Comparison of ENCODE assay signal across 10 mouse cellular contexts in genomic region chr15:99470224-99470761, GRCm38 (mm10). TPM values are rescaled to one million over a fixed set of nuclear protein-coding genes. Genes with fewer than 3 reads are reported as not detected.
DNase-seq lines count a peak whose midpoint lies in the region; ATAC-seq and TF ChIP-seq lines count a peak whose summit lies in the region.
"Had no signal": no experiment of that assay in that cellular context is flagged by ENCODE, and none has a peak within 500 bp of the region (broad histone marks: within the 10 kb centered on the region; RNA-seq: fewer than 3 reads in every experiment).

No protein-coding gene starts in this region.

- H3K27me3 ChIP-seq in erythroblast, embryonic 14.5 days (ENCODE audit: control insufficient read depth): no peaks in the 10 kb centered on the region
- no peaks in the 10 kb centered on the region for H3K27me3 ChIP-seq in stomach, embryonic 16.5 days (ENCODE audit: control insufficient read depth, insufficient read depth, low read length)
- H3K27me3 ChIP-seq in stomach, postnatal 0 days (ENCODE audit: control insufficient read depth, insufficient read depth, low read length): no peaks in the 10 kb centered on the region
- no peaks in the 10 kb centered on the region for H3K27me3 ChIP-seq in heart, embryonic 15.5 days
- no peaks in the 10 kb centered on the region for H3K27me3 ChIP-seq in small intestine, adult 2 months (ENCODE audit: control insufficient read depth, insufficient read depth, low read length)
- H3K27me3 ChIP-seq: limb, embryonic 13.5 days; megakaryocyte, embryonic 14.5 days had no signal

- H3K4me3 ChIP-seq in erythroblast, embryonic 14.5 days (replicated peaks): peak overlapping the region; percentile 14
- no peak overlapping the region for H3K4me3 ChIP-seq in stomach, embryonic 16.5 days (replicated peaks; ENCODE audit: low read length)
- H3K4me3 ChIP-seq in stomach, postnatal 0 days (ENCODE audit: low read depth, low read length): no peak overlapping the region
- H3K4me3 ChIP-seq in heart, embryonic 15.5 days: no peak overlapping the region
- no peak overlapping the region for H3K4me3 ChIP-seq in small intestine, adult 2 months (ENCODE audit: low read depth, low read length)
- H3K4me3 ChIP-seq: limb, embryonic 13.5 days; megakaryocyte, embryonic 14.5 days had no signal

- 87% methylated on average over 31 of the region's 31 CpGs for WGBS in stomach, embryonic 16.5 days
- WGBS in stomach, postnatal 0 days: 86% methylated on average over 31 of the region's 31 CpGs
- 78% methylated on average over 31 of the region's 31 CpGs for WGBS in heart, embryonic 15.5 days
- WGBS in small intestine, adult 2 months: 89% methylated on average over 31 of the region's 31 CpGs

- TF ChIP-seq EP300 in stomach, postnatal 0 days (optimal IDR thresholded peaks at IDR 0.05): no peak

- TF ChIP-seq CTCF in stomach, postnatal 0 days (IDR thresholded peaks at IDR 0.05; ENCODE audit: low read depth): no peak
- no peak for TF ChIP-seq CTCF in small intestine, adult 2 months (IDR thresholded peaks at IDR 0.05; ENCODE audit: extremely low read depth, insufficient read length, insufficient replicate concordance, low read depth, low read length)

- H3K4me2 ChIP-seq in stomach, embryonic 16.5 days (ENCODE audit: low read depth, low read length): no peak overlapping the region
- H3K4me2 ChIP-seq in stomach, postnatal 0 days (replicated peaks; ENCODE audit: low read depth): no peak overlapping the region
- H3K4me2 ChIP-seq in heart, embryonic 15.5 days: no peak overlapping the region
- H3K4me2 ChIP-seq: limb, embryonic 13.5 days had no signal

- no peak for ATAC-seq in erythroblast, adult 5-6 weeks (replicated peaks; ENCODE audit: low FRiP score, poor library complexity, severe bottlenecking)
- no peak for ATAC-seq in stomach, embryonic 16.5 days (ENCODE audit: insufficient read depth, low FRiP score)
- no peak for ATAC-seq in stomach, postnatal 0 days (ENCODE audit: low FRiP score, low TSS enrichment)
- ATAC-seq in heart, embryonic 15.5 days (replicated peaks; ENCODE audit: insufficient number of reproducible peaks, insufficient read depth, low FRiP score, low read depth): no peak
- ATAC-seq in inflammation-experienced regulatory T-cells, adult 6 months: no peak

- TF ChIP-seq POLR2A in small intestine, adult 2 months (IDR thresholded peaks at IDR 0.05; ENCODE audit: low read depth, low read length): no peak

- no peak for DNase-seq in stomach, postnatal 0 days (ENCODE audit: low spot score)
- DNase-seq in right cerebral cortex, postnatal 25 days: no peak

- H3K9ac ChIP-seq in stomach, embryonic 16.5 days (ENCODE audit: low read length): 0 out of 2 replicates have a peak overlapping the region, but pooled peaks have one; percentile 21
- no peak overlapping the region for H3K9ac ChIP-seq in stomach, postnatal 0 days (ENCODE audit: low read length)
- no peak overlapping the region for H3K9ac ChIP-seq in heart, embryonic 15.5 days
- H3K9ac ChIP-seq: limb, embryonic 13.5 days had no signal

- no peak overlapping the region for H3K27ac ChIP-seq in stomach, embryonic 16.5 days (ENCODE audit: low read length)
- no peak overlapping the region for H3K27ac ChIP-seq in stomach, postnatal 0 days (replicated peaks)
- peak overlapping the region; percentile 31 for H3K27ac ChIP-seq in heart, embryonic 15.5 days
- H3K27ac ChIP-seq in small intestine, adult 2 months (ENCODE audit: insufficient read depth, low read depth, low read length): 0 out of 2 replicates have a peak overlapping the region, but pooled peaks have one; percentile 20
- H3K27ac ChIP-seq: limb, embryonic 13.5 days had no signal

- H3K9me3 ChIP-seq in erythroblast, embryonic 14.5 days (ENCODE audit: control insufficient read depth, low read length): no peaks in the 10 kb centered on the region
- H3K9me3 ChIP-seq in stomach, embryonic 16.5 days (replicated peaks; ENCODE audit: control insufficient read depth, low read length): no peaks in the 10 kb centered on the region
- no peaks in the 10 kb centered on the region for H3K9me3 ChIP-seq in stomach, postnatal 0 days (ENCODE audit: control insufficient read depth, low read length)
- H3K9me3 ChIP-seq in heart, embryonic 15.5 days (replicated peaks): no peaks in the 10 kb centered on the region
- H3K9me3 ChIP-seq: megakaryocyte, embryonic 14.5 days had no signal

- H3K36me3 ChIP-seq in erythroblast, embryonic 14.5 days (ENCODE audit: control insufficient read depth): peaks cover 6% of the 10 kb centered on the region
- peaks cover 10% of the 10 kb centered on the region; the same call in 1 of the 2 replicates for H3K36me3 ChIP-seq in stomach, embryonic 16.5 days (ENCODE audit: control insufficient read depth, insufficient read depth, low read length)
- H3K36me3 ChIP-seq in stomach, postnatal 0 days (ENCODE audit: control insufficient read depth, insufficient read depth, low read length): no peaks in the 10 kb centered on the region
- H3K36me3 ChIP-seq in heart, embryonic 15.5 days: no peaks in the 10 kb centered on the region
- no peaks in the 10 kb centered on the region; the same call in 1 of the 2 replicates for H3K36me3 ChIP-seq in small intestine, adult 2 months (ENCODE audit: control insufficient read depth, insufficient read depth, low read length)

- H3K4me1 ChIP-seq in erythroblast, embryonic 14.5 days (ENCODE audit: control insufficient read depth): peaks cover 26% of the 10 kb centered on the region
- H3K4me1 ChIP-seq in stomach, embryonic 16.5 days (ENCODE audit: control insufficient read depth, insufficient read depth, low read length): peaks cover 6% of the 10 kb centered on the region
- H3K4me1 ChIP-seq in stomach, postnatal 0 days (replicated peaks; ENCODE audit: control insufficient read depth, insufficient read depth): no peaks in the 10 kb centered on the region
- peaks cover 32% of the 10 kb centered on the region for H3K4me1 ChIP-seq in heart, embryonic 15.5 days (replicated peaks)
- H3K4me1 ChIP-seq in small intestine, adult 2 months (ENCODE audit: control insufficient read depth, insufficient read depth, insufficient read length, low read length): no peaks in the 10 kb centered on the region; the same call in 1 of the 2 replicates

RNA-seq across cellular contexts. Expression of gene Bcdin3d, which starts 4.2 kb away (rescaled TPM):
- polyA plus RNA-seq in erythroblast, embryonic 14.5 days (2012): 0.17 and 0.28 TPM in 2 replicates
- not detected in 2 replicates for total RNA-seq in erythroblast, adult 5-6 weeks (2015; ENCODE audit: low replicate concordance)
- 0.98 and 2.1 TPM in 2 replicates for total RNA-seq in erythroblast, adult 5-6 weeks (2017; ENCODE audit: low replicate concordance)
- 11.6 and 12.9 TPM in 2 replicates for polyA plus RNA-seq in stomach, embryonic 16.5 days (2015; fragmentation: Nextera tagmentation; extraction: Ambion mirVana)
- polyA plus RNA-seq in stomach, postnatal 0 days (2015; fragmentation: Nextera tagmentation; extraction: Ambion mirVana): 9.3 and 10.4 TPM in 2 replicates
- 10.8 and 11.7 TPM in 2 replicates for polyA plus RNA-seq in heart, embryonic 15.5 days (2015; fragmentation: Nextera tagmentation; extraction: Ambion mirVana)
- 2.7 and 5.2 TPM in 2 replicates for polyA plus RNA-seq in small intestine, adult 2 months (2012; rRNA removed)
- polyA plus RNA-seq in inflammation-experienced regulatory T-cells, adult 6 months (2017; shearing (Covaris generic)): 10 to 100 TPM; 16.9 to 30.8 (median 30.6) TPM

RNA-seq across cellular contexts. Expression of gene Nckap5l, which starts 12.7 kb away (rescaled TPM):
- polyA plus RNA-seq in erythroblast, embryonic 14.5 days (2012): 0.08 and 0.12 TPM in 2 replicates
- 1.5 TPM in 1 of 2 replicates, not detected in the other for total RNA-seq in erythroblast, adult 5-6 weeks (2015; ENCODE audit: low replicate concordance)
- total RNA-seq in erythroblast, adult 5-6 weeks (2017; ENCODE audit: low replicate concordance): not detected in 2 replicates
- polyA plus RNA-seq in stomach, embryonic 16.5 days (2015; fragmentation: Nextera tagmentation; extraction: Ambion mirVana): 3.7 and 4.6 TPM in 2 replicates
- polyA plus RNA-seq in stomach, postnatal 0 days (2015; fragmentation: Nextera tagmentation; extraction: Ambion mirVana): 2.1 and 2.4 TPM in 2 replicates
- polyA plus RNA-seq in heart, embryonic 15.5 days (2015; fragmentation: Nextera tagmentation; extraction: Ambion mirVana): 6.8 and 8.0 TPM in 2 replicates
- 1.8 and 3.1 TPM in 2 replicates for polyA plus RNA-seq in small intestine, adult 2 months (2012; rRNA removed)
- 1 to 10 TPM in 1 of 3 experiments, under 1 TPM in 2; 0.10 to 1.9 (median 0.78) TPM for polyA plus RNA-seq in inflammation-experienced regulatory T-cells, adult 6 months (2017; shearing (Covaris generic))

RNA-seq across cellular contexts. Expression of gene Faim2, which starts 57.7 kb away (rescaled TPM):
- polyA plus RNA-seq in erythroblast, embryonic 14.5 days (2012): not detected in 2 replicates
- not detected in 2 replicates for total RNA-seq in erythroblast, adult 5-6 weeks (2015; ENCODE audit: low replicate concordance)
- 0.09 and 0.14 TPM in 2 replicates for total RNA-seq in erythroblast, adult 5-6 weeks (2017; ENCODE audit: low replicate concordance)
- 0.57 and 0.74 TPM in 2 replicates for polyA plus RNA-seq in stomach, embryonic 16.5 days (2015; fragmentation: Nextera tagmentation; extraction: Ambion mirVana)
- 0.62 and 0.81 TPM in 2 replicates for polyA plus RNA-seq in stomach, postnatal 0 days (2015; fragmentation: Nextera tagmentation; extraction: Ambion mirVana)
- polyA plus RNA-seq in heart, embryonic 15.5 days (2015; fragmentation: Nextera tagmentation; extraction: Ambion mirVana): 0.28 and 0.33 TPM in 2 replicates
- polyA plus RNA-seq in small intestine, adult 2 months (2012; rRNA removed): 1.3 and 1.7 TPM in 2 replicates
- under 1 TPM in 2 of 3 experiments, not detected in 1; 0.03 to 0.15 TPM for polyA plus RNA-seq in inflammation-experienced regulatory T-cells, adult 6 months (2017; shearing (Covaris generic))

Comparison
In these comparisons a context has a peak if more than half of its experiments do, and no peak if none do; other contexts are left out.
1. H3K27ac ChIP-seq: peak in heart, embryonic 15.5 days (single experiment) and small intestine, adult 2 months (single experiment); none in stomach, embryonic 16.5 days (single experiment) and stomach, postnatal 0 days (single experiment).